Mouse (Mus musculus) megakaryocyte-erythroid progenitor cell, adult 5-6 weeks (primary cell): ENCODE data around the gene Pitpnc1. TPM values are rescaled to one million over a fixed set of nuclear protein-coding genes. Genes with fewer than 3 reads are reported as not detected.

Experiments used
- ATAC-seq: replicated peaks from 2 replicates; pipeline ENCODE4 v1.8.0; 2016; ENCODE audit warnings: mild to moderate bottlenecking, inconsistent platforms; ENCODE audit not compliant: severe bottlenecking, poor library complexity, low FRiP score, low TSS enrichment
- total RNA-seq, 2 experiments: library from RNA; stranded (forward) in 1 of 2; stranded (reverse) in 1 of 2; fragments of 200-1000, 215-1000 nt in 1 of 2; fragments of >200 nt in 1 of 2; fragmentation: Nextera tagmentation in 1 of 2; gene quantifications; 2 replicates each; pipeline ENCODE4 v1.2.3; 2014 to 2017

Gene Pitpnc1
- total RNA-seq, 2 experiments from 2014 or later, result 28.6 to 35.0 TPM

DNA sequence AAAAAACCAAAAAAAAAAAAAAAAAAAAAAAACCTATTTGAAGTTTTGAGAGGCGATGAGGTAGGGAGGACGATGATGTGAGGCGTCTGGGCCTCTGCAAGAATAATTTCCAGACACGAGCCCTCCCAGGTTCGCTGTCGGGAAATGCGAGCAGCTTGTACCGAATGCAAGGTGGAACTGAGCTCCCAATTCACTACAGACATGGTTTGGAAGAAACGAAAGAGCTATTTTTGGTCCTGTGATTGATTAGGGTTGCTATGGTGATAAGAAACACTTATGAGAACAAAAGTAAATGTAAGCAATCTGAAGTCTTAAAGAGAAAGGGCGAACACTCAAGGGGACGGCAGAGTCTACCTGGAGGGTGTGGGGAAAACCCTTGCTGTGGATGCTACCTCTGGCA, 164.3 kb downstream of the Pitpnc1 start:
- no peak for ATAC-seq

DNA sequence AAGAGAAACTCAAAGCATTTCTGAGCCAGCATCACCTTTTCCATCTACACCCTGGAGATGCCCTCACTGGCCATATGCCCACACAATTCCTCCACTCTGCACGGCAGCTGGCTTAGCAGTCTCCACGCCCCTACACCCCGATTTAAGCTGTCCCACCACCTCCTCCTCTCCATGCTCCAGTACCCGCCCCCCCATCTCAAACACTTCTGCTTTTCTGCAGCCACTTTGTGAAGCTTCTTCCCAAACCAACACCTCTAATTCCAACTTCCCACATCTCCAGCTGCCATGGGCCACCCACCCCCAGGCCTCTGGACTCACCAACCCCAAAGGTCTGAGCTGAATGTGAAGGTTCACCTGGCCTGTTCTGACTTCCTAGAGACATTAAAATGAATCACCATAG, 168.4 kb downstream of the Pitpnc1 start:
- no peak for ATAC-seq

DNA sequence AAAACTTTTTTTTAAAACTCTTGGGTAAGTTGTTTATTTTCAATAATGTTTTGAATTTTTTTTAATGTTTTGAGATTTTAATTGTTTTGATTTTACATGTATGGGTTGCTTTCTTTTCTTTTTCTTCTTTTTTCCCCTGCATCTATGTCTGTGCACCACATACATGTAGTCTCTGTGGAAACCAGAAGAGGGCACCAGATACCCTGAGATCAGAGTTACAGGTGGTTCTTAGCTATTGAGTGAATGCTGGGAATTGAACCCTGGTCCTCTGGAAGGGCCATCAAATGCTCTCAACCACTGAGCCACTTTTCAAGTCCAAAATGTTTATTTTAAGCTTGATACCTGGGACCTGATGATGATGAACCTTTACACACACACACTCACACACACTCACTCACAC, 170.3 kb downstream of the Pitpnc1 start:
- no peak for ATAC-seq

GRCm38 (mm10) chr11:107299511-107300120, 170.9 kb downstream of the Pitpnc1 start:
- ATAC-seq, result no peak

DNA sequence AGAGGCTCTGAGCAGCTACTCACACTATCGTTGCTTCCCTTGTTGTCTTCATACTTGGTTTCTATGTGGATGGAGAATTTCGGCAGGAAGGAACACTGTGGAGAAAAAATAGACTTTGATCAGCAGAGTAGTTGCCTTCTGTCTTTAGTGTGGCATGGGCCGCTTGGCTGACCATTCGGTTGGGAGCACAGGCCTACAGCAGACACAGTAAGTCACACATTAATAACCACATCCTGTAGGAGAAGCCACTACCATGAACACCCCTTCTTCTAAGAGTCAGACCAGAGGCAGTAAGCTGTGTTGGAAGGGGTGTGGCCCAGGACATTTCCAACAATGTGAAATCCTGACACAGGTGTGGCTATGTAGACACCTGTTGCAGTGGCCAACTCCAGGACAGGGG, 174.3 kb downstream of the Pitpnc1 start:
- ATAC-seq, result no peak

GRCm38 (mm10) chr11:107292036-107292435, 178.5 kb downstream of the Pitpnc1 start:
- no peak for ATAC-seq

- ATAC-seq, result no peak
These were observed 182.3 kb downstream of the Pitpnc1 start for GRCm38 (mm10) chr11:107288186-107288563.

GRCm38 (mm10) chr11:107287215-107288185, 183.0 kb downstream of the Pitpnc1 start:
- ATAC-seq, result no peak

DNA sequence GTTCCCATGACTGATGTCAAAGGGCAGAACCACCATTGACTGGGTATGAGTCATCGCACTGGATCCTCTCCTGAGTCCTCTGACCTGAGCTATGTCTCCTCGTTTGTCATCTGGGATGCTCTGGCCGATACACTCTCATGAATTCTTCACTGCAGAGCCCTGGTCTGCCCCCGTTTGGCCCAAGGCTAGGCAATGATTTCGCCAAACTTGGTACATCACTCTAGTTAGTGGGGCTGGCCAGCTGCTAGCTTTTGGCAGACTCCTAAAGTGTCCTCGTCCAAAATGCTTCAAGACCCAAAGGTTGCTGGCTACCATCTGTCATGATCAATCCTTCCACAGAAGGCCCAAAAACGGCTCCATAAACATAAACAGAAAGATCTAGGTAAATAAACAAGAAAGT, 184.8 kb downstream of the Pitpnc1 start:
- ATAC-seq, result no peak

- ATAC-seq, result no peak
These were observed 186.9 kb downstream of the Pitpnc1 start for GRCm38 (mm10) chr11:107283632-107284031.

- no peak for ATAC-seq
These were observed 188.0 kb downstream of the Pitpnc1 start for GRCm38 (mm10) chr11:107282481-107282880.

DNA sequence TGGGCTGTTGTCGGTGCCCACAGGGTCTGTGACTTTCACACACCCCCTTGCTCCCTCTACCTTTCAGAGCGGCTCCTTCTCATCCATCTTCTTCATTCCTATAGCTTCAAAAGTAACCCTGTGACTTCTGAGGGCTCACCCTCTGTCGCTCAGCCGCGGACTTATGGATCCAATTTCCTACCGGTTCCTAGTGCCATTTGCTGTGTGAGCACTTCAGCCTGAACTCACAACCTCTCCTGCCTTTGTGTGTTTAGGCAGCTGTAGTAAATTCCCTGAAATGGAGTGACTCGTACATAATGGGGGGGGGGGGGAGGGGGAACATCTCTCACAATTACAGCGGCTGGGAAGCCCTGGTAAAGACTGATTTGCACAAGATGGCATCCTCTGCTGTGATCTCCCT, 191.2 kb downstream of the Pitpnc1 start:
- ATAC-seq, result no peak

DNA sequence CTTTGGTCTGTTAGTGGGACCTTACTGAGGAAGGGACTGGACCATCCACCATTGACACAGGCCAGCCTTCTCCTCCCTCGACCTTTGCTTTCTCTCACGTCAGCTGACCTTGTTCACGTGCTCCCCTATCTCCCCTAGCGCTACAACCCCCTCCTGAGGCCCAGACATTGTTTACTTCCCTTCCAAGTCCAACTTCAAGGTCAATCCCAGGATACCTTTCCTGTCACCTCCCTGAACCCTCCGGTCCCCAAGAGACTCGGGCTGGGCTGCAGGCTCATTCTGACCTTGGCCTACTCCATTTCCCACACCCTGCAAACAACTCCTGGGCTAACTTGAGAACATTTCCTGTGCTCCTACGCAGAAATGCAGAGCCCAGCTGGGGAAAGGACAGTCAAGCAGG, 193.6 kb downstream of the Pitpnc1 start:
- ATAC-seq, result no peak

DNA sequence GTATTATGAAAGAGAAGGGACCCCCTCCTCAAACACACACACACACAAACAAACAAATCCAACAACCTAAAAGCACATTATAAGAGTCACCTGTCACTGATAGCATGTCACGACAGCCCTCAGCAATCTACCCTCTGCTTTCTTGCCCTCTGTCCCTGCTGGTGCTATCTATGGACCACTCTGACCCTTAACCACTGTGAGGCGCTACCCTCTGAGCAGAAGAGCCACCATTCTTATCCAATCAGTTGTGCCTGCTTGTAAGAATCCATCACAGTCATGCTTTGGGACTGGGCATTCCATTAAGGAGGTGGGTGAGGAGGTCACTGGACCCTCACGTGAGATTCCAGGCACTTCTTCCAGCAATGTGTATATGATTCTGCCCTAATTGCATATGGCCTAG, 194.2 kb downstream of the Pitpnc1 start:
- ATAC-seq, result 0 out of 2 replicates have a peak, but pooled peaks have one; percentile 39

- ATAC-seq, result 0 out of 2 replicates have a peak, but pooled peaks have one; percentile 24
These were observed 194.6 kb downstream of the Pitpnc1 start for GRCm38 (mm10) chr11:107275902-107276301.

- ATAC-seq, result no peak
These were observed 196.3 kb downstream of the Pitpnc1 start for GRCm38 (mm10) chr11:107274206-107274605.

DNA sequence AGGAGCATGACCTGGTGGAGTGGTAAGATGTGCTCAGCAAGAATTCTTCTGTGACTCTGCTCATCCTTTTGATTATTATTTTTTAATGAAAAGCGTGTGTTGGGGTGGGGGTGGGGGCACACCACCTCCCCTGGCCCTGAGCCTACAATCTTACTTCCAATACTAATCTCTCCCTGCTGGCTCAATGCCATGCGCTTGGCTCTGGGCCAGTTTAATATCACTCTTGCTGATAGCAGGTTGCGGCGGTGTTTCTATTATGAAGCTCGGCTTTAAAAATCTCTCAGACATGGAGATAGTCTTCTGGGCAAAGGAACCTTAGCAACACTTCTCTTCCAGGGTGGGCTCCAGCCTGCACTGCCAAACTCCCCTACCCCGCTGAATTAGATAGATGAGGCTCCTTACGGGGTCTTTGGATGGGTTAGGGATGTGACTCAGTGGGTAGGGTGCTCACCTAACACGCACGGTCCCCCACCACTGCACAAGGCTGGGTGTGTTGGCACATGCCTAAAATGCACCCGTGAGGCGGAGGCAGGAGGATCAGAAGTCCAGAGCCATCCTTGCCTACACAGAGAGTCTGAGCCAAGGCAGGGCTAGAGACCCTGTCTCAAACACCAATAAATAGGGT, 198.0 kb downstream of the Pitpnc1 start:
- no peak for ATAC-seq

DNA sequence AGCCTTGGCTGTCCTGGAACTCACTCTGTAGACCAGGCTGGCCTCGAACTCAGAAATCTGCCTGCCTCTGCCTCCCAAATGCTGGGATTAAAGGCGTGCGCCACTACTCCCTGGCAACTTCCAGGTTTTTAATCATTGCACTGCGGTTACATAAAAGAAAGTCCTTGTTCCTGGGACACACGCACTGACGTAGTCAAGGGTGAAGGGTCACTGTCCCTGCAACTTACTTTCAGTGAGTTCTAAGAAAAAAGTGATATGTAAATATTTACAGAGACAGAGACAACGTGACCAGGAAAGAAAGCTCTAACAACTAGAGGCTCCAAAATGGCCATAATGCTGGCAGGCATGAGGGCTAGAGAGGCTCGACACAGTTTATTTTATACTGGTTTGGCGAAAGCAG, 199.9 kb downstream of the Pitpnc1 start:
- ATAC-seq, result no peak

DNA sequence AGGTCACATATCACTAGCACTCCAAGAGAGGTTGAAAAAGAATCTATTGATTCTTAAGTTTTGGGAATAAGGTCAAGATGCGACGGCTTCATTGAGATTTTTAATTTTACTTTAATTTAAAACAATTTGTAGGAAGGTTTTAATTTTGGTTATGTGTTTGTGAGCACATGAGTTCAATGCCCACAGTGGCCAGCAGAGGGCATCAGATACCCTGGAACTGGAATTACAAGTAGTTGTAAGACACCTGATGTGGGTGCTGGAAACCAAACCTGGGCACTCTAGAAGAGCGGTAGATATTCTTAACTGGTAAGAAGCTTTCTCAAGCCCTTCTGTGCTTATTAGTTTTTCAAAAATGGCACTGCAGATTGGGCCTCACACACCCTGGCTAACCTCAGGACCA, 203.0 kb downstream of the Pitpnc1 start:
- ATAC-seq, result no peak

DNA sequence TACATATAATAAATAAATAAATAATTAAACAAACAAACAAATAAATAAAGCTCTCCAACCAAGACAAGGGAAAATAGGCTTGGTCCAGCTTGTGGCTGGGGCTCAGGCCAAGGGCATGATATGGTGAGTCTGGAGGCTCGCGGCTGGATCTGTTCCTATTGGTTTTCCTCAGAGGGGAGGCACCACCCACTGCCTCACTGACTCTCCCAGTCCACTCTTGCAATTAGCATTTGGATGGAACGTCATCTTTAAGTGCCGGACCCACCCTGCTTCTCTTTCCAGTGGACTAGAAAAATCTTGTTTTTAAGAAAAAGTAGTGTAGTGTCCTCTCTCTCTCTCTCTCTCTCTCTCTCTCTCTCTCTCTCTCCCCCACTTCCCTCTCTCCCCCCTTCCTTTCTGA, 204.6 kb downstream of the Pitpnc1 start:
- no peak for ATAC-seq
